Mouse (Mus musculus): ENCODE measurements around the gene Mpg.

DNA sequence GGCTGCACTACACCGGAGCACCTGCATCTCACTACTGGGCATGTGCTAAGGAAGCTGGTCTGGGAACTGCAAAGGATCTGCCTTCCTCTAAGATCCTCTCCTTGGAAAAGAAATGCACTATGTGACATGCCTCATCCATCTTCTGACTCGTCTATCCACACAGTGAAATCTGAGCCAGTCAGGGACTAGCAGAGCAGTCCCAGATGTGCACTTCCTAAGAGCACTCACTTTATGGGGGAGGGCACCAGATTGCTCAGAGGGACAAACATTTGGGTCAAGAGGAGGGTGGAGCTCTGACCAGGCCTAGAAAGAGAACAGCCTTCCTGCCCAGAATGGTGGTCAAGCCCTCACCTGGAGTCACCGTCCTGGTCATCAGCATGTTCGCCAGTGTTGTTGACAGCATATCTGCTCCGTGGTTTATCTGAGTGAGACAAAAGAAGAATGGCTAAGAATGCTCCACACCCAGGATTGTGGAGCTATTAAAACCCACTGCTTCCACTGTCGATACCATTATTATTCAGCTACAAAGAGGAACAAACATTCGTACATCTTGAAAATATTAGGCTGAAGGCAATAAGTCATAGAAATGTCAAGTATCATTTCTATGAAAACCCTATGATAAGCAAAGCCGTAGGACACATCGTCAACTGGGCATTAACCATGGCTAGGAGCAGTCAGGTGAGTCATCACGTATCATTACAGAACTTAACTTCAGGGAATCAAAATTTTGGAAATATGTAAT, 36.5 kb downstream of the Mpg start:
- TF ChIP-seq GATA1 (IDR thresholded peaks at IDR 0.05; ENCODE audit: low read length) = no peak
- no peak for TF ChIP-seq TAL1 (IDR thresholded peaks at IDR 0.05; ENCODE audit: low read length)
